Comparison of ENCODE assay signal across 10 mouse cellular contexts in the genomic region with DNA sequence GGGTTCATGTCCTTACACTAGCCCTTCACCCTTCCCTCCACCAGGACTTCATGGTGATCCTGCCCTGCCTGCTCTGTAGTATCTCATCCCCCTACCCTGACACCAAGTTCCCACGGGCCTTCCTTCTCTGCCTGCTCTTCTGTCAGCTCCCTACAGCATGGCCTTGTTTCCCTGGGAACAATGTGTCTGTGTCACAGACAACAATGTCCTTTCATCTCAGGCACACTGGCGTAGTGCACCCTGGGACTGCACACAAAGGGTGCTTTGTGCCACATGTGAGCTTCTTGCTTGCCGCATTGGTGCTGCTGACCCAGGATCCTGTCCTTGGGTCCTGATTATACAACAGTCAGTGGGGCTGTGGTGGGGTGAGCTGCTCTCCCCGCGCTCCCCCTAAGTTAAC. TPM values are rescaled to one million over a fixed set of nuclear protein-coding genes. Genes with fewer than 3 reads are reported as not detected.
DNase-seq lines count a peak whose midpoint lies in the region; ATAC-seq and TF ChIP-seq lines count a peak whose summit lies in the region.
"Had no signal": no experiment of that assay in that cellular context is flagged by ENCODE, and none has a peak within 500 bp of the region (broad histone marks: within the 10 kb centered on the region; RNA-seq: fewer than 3 reads in every experiment).

No protein-coding gene starts in this region.

- TF ChIP-seq POLR2A in lung, adult 2 months (IDR thresholded peaks at IDR 0.05; ENCODE audit: borderline replicate concordance, extremely low read depth, low read depth, low read length): no peak

- peak overlapping the region; percentile 49; the same call in 1 of the 2 replicates for H3K9ac ChIP-seq in hindbrain, embryonic 13.5 days
- no peak overlapping the region for H3K9ac ChIP-seq in midbrain, postnatal 0 days (replicated peaks; ENCODE audit: low read length, poor library complexity, severe bottlenecking)

- H3K4me2 ChIP-seq in hindbrain, embryonic 13.5 days: peak overlapping the region; percentile 19; the same call in 1 of the 2 replicates
- H3K4me2 ChIP-seq in midbrain, postnatal 0 days (ENCODE audit: low read depth, low read length, poor library complexity, severe bottlenecking): no peak overlapping the region

- peaks cover 60% of the 10 kb centered on the region for H3K4me1 ChIP-seq in hindbrain, embryonic 13.5 days (replicated peaks)
- no peaks in the 10 kb centered on the region for H3K4me1 ChIP-seq in midbrain, postnatal 0 days (ENCODE audit: insufficient read depth, low read length)
- H3K4me1 ChIP-seq in lung, adult 2 months (ENCODE audit: control insufficient read depth, insufficient read depth, low read length): no peaks in the 10 kb centered on the region; the same call in none of the 2 replicates

- no peaks in the 10 kb centered on the region for H3K9me3 ChIP-seq in hindbrain, embryonic 13.5 days
- H3K9me3 ChIP-seq in midbrain, postnatal 0 days (ENCODE audit: low read length): no peaks in the 10 kb centered on the region

- 10% methylated on average over 5 of the region's 5 CpGs for WGBS in hindbrain, embryonic 13.5 days
- WGBS in midbrain, postnatal 0 days: 11% methylated on average over 5 of the region's 5 CpGs
- 66% methylated on average over 5 of the region's 5 CpGs for WGBS in lung, adult 2 months

- H3K27me3 ChIP-seq in hindbrain, embryonic 13.5 days: no peaks in the 10 kb centered on the region
- no peaks in the 10 kb centered on the region for H3K27me3 ChIP-seq in midbrain, postnatal 0 days (ENCODE audit: insufficient read depth, low read length)

- peak; percentile 84 for ATAC-seq in hindbrain, embryonic 13.5 days (ENCODE audit: low FRiP score)
- peak; percentile 91 for ATAC-seq in midbrain, postnatal 0 days (ENCODE audit: low FRiP score)
- ATAC-seq: inflammation-experienced regulatory T-cells, adult 6 months had no signal

- TF ChIP-seq CTCF in midbrain, postnatal 0 days (IDR thresholded peaks at IDR 0.05): no peak
- TF ChIP-seq CTCF in lung, adult 2 months (IDR thresholded peaks at IDR 0.05; ENCODE audit: insufficient read depth, low read length): no peak

- H3K4me3 ChIP-seq in hindbrain, embryonic 13.5 days: no peak overlapping the region
- H3K4me3 ChIP-seq in midbrain, postnatal 0 days (ENCODE audit: low read depth, low read length): no peak overlapping the region
- no peak overlapping the region for H3K4me3 ChIP-seq in lung, adult 2 months (replicated peaks; ENCODE audit: extremely low read depth, low read depth, low read length)

- DNase-seq in cerebellum, adult 9-11 months: peak; percentile 50
- DNase-seq in cerebellum, adult 11-12 months: no peak
- DNase-seq in embryo, embryonic 10 days (ENCODE audit: low spot score): peak; percentile 83
- peak; percentile 76 for DNase-seq in midbrain, postnatal 0 days (ENCODE audit: low spot score)
- no peak for DNase-seq in urinary bladder, adult 18-20 months (ENCODE audit: low spot score in 2 of 2)
- DNase-seq in ovary, adult 18-20 months (ENCODE audit: low spot score): no peak
- no peak for DNase-seq in lung, adult 2 months
- DNase-seq: thymus, postnatal 36 days had no signal

- H3K27ac ChIP-seq in hindbrain, embryonic 13.5 days: peak overlapping the region; percentile 84
- H3K27ac ChIP-seq in midbrain, postnatal 0 days (ENCODE audit: low read depth, low read length): peak overlapping the region; percentile 69

- H3K36me3 ChIP-seq in hindbrain, embryonic 13.5 days: peaks cover 30% of the 10 kb centered on the region
- H3K36me3 ChIP-seq in midbrain, postnatal 0 days (ENCODE audit: insufficient read depth, low read length): peaks cover 16% of the 10 kb centered on the region

RNA-seq across cellular contexts. Expression of a gene that starts 11.1 kb away (rescaled TPM):
- polyA plus RNA-seq in hindbrain, embryonic 13.5 days (2015; fragmentation: Nextera tagmentation; extraction: Ambion mirVana): 142 and 145 TPM in 2 replicates
- 70.0 and 73.3 TPM in 2 replicates for total RNA-seq in midbrain, postnatal 0 days (2014; rRNA removed)
- polyA plus RNA-seq in midbrain, postnatal 0 days (2015; fragmentation: Nextera tagmentation; extraction: Ambion mirVana): 135 and 143 TPM in 2 replicates
- polyA plus RNA-seq in lung, adult 2 months (2012; rRNA removed): 116 and 118 TPM in 2 replicates

RNA-seq across cellular contexts. Expression of a gene that starts 15.0 kb away (rescaled TPM):
- 9.0 and 9.6 TPM in 2 replicates for polyA plus RNA-seq in hindbrain, embryonic 13.5 days (2015; fragmentation: Nextera tagmentation; extraction: Ambion mirVana)
- total RNA-seq in midbrain, postnatal 0 days (2014; rRNA removed): 19.3 and 20.0 TPM in 2 replicates
- polyA plus RNA-seq in midbrain, postnatal 0 days (2015; fragmentation: Nextera tagmentation; extraction: Ambion mirVana): 16.5 and 26.5 TPM in 2 replicates
- polyA plus RNA-seq in lung, adult 2 months (2012; rRNA removed): 0.12 and 0.55 TPM in 2 replicates
- polyA plus RNA-seq: inflammation-experienced regulatory T-cells, adult 6 months had no signal

RNA-seq across cellular contexts. Expression of a gene that starts 15.9 kb away (rescaled TPM):
- polyA plus RNA-seq in hindbrain, embryonic 13.5 days (2015; fragmentation: Nextera tagmentation; extraction: Ambion mirVana): 0.53 and 0.56 TPM in 2 replicates
- 0.16 and 0.33 TPM in 2 replicates for total RNA-seq in midbrain, postnatal 0 days (2014; rRNA removed)
- 0.69 and 0.82 TPM in 2 replicates for polyA plus RNA-seq in midbrain, postnatal 0 days (2015; fragmentation: Nextera tagmentation; extraction: Ambion mirVana)
- polyA plus RNA-seq in lung, adult 2 months (2012; rRNA removed): not detected in 2 replicates

RNA-seq across cellular contexts. Expression of a gene that starts 24.4 kb away (rescaled TPM):
- polyA plus RNA-seq in hindbrain, embryonic 13.5 days (2015; fragmentation: Nextera tagmentation; extraction: Ambion mirVana): 7.0 and 7.1 TPM in 2 replicates
- 21.5 and 24.4 TPM in 2 replicates for total RNA-seq in midbrain, postnatal 0 days (2014; rRNA removed)
- 6.8 and 7.2 TPM in 2 replicates for polyA plus RNA-seq in midbrain, postnatal 0 days (2015; fragmentation: Nextera tagmentation; extraction: Ambion mirVana)
- polyA plus RNA-seq in lung, adult 2 months (2012; rRNA removed): 23.7 and 24.0 TPM in 2 replicates

RNA-seq across cellular contexts. Expression of a gene that starts 27.3 kb away (rescaled TPM):
- 22.8 and 23.4 TPM in 2 replicates for polyA plus RNA-seq in hindbrain, embryonic 13.5 days (2015; fragmentation: Nextera tagmentation; extraction: Ambion mirVana)
- total RNA-seq in midbrain, postnatal 0 days (2014; rRNA removed): 50.9 and 51.1 TPM in 2 replicates
- polyA plus RNA-seq in midbrain, postnatal 0 days (2015; fragmentation: Nextera tagmentation; extraction: Ambion mirVana): 38.0 and 38.6 TPM in 2 replicates
- 39.5 and 40.4 TPM in 2 replicates for polyA plus RNA-seq in lung, adult 2 months (2012; rRNA removed)

Comparison
In these comparisons a context has a peak if more than half of its experiments do, and no peak if none do; other contexts are left out.
1. DNase-seq: peak in cerebellum, adult 9-11 months (single experiment), embryo, embryonic 10 days (single experiment) and midbrain, postnatal 0 days (single experiment); none in cerebellum, adult 11-12 months (single experiment), urinary bladder, adult 18-20 months (0 of 2), ovary, adult 18-20 months (single experiment) and lung, adult 2 months (single experiment).